Mouse (Mus musculus): ENCODE measurements around the gene Pdlim5. TPM values are rescaled to one million over a fixed set of nuclear protein-coding genes. Genes with fewer than 3 reads are reported as not detected.

Pdlim5 gene
- polyA plus RNA-seq, 1 experiment from 2014 or later = 9.4 TPM

DNA sequence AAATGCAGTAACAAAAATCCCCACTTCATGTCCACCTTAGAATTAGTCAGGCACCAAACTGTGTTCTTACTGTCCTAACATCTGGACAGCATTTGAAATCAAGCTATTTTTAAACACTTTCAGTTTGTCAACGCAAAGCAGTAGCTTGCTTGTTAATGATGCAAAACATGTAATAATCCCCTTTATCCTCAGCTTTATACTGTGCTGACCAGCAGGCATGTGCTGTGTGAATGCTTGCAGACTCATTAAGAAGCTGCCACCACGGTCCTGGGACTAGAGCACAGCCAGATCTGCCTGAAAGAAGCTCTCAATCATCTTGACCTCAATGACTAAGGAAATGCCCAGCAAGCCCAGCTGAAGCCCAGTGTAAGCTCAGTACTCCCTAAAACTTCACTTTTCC is 85.0 kb downstream of the Pdlim5 start:
- Histone ChIP-seq H3K27me3 (ENCODE audit: insufficient read depth, low read length) (no peaks in the 10 kb centered on the region), H3K4me1 (ENCODE audit: insufficient read depth) (no peaks in the 10 kb centered on the region), H3K4me3 (ENCODE audit: low read depth, low read length) (no peak overlapping the region), H3K9ac (replicated peaks) (no peak overlapping the region), H3K27ac (ENCODE audit: low read depth) (no peak overlapping the region), H3K36me3 (replicated peaks; ENCODE audit: insufficient read depth, low read length) (0 out of 2 replicates have a peak, but pooled peaks cover 3% of the 10 kb centered on the region), H3K9me3 (ENCODE audit: low read length) (no peaks in the 10 kb centered on the region), H3K4me2 (ENCODE audit: low read depth, low read length) (no peak overlapping the region)
- ATAC-seq (no peak), DNase-seq (no peak)
- WGBS (ENCODE audit: insufficient replicate concordance) = 50% methylated on average over 2 of the region's 2 CpGs
- TF ChIP-seq CTCF (IDR thresholded peaks at IDR 0.05; ENCODE audit: low read depth) (no peak), EP300 (IDR thresholded peaks at IDR 0.05; ENCODE audit: low read depth) (no peak)

DNA sequence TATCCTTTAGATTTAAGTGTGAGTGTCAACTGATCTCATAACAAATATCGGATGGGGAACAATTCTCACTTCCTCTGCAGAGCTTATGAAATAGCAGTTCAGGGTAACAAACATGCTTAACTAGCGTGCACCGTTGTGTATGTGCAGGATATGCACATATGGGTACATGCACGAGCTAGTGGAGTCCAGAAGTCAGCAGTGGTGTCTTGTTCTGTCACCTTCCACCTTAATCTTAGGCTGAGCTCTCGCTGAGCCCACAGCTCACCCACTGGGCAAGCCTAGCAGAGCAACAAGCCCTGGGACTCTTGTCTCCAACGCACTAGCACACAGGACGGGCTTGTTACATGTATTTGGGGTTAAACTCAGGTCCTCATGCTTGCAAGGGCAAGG is 100.2 kb downstream of the Pdlim5 start:
- DNase-seq (no peak), ATAC-seq (no peak)
- Histone ChIP-seq H3K4me2 (ENCODE audit: low read depth, low read length) (no peak overlapping the region), H3K4me1 (ENCODE audit: insufficient read depth) (no peaks in the 10 kb centered on the region), H3K4me3 (ENCODE audit: low read depth, low read length) (no peak overlapping the region), H3K27ac (ENCODE audit: low read depth) (no peak overlapping the region), H3K9me3 (ENCODE audit: low read length) (no peaks in the 10 kb centered on the region), H3K36me3 (replicated peaks; ENCODE audit: insufficient read depth, low read length) (peaks cover 2% of the 10 kb centered on the region; the same call in 1 of the 2 replicates), H3K9ac (replicated peaks) (no peak overlapping the region), H3K27me3 (ENCODE audit: insufficient read depth, low read length) (no peaks in the 10 kb centered on the region)
- no peak for TF ChIP-seq CTCF (IDR thresholded peaks at IDR 0.05; ENCODE audit: low read depth)
- no peak for TF ChIP-seq EP300 (IDR thresholded peaks at IDR 0.05; ENCODE audit: low read depth)
- 77% methylated on average over 7 of the region's 7 CpGs for WGBS (ENCODE audit: insufficient replicate concordance)

DNA sequence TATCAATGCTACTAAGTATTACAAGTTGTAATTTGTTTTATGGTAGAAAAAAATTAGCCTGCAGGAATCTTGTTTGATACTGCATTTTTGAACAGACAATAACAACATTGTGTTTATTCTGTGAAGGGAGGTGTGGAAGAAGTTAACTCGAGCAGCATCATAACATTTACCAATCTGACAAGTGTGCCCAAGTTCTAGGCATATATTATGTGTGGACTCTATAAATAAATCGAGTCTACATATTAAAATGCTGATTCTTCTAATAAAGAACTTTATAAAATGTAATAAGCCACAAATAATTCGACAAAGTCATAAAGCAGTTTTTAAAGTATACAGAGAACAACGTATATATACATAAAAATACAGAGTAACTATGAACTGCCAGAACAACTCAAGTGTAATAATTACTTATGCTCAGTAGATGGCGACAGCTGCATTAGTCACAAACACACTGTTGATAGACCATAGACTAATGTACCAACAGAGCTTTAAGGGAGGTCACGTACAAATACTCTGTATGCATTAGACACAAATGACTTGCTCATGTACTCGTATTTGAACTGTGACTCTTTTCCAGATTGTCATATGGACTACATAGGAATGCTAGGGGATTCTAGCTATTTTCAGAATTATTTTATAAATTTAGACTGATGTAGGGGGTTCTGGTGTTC is 100.7 kb downstream of the Pdlim5 start:
- peak; percentile 76 for ATAC-seq
- TF ChIP-seq EP300 (IDR thresholded peaks at IDR 0.05; ENCODE audit: low read depth) (no peak), CTCF (IDR thresholded peaks at IDR 0.05; ENCODE audit: low read depth) (peak; percentile 83)
- H3K9me3 ChIP-seq (ENCODE audit: low read length) = no peaks in the 10 kb centered on the region
- H3K36me3 ChIP-seq (replicated peaks; ENCODE audit: insufficient read depth, low read length) = peaks cover 2% of the 10 kb centered on the region; the same call in 1 of the 2 replicates
- H3K4me1 ChIP-seq (ENCODE audit: insufficient read depth) = no peaks in the 10 kb centered on the region
- no peak for DNase-seq
- no peak overlapping the region for H3K4me3 ChIP-seq (ENCODE audit: low read depth, low read length)
- H3K4me2 ChIP-seq (ENCODE audit: low read depth, low read length) = no peak overlapping the region
- H3K27me3 ChIP-seq (ENCODE audit: insufficient read depth, low read length) = no peaks in the 10 kb centered on the region
- H3K9ac ChIP-seq (replicated peaks) = no peak overlapping the region
- no peak overlapping the region for H3K27ac ChIP-seq (ENCODE audit: low read depth)
- WGBS (ENCODE audit: insufficient replicate concordance) = 25% methylated on average over 7 of the region's 7 CpGs

- no peak overlapping the region for H3K9ac ChIP-seq (replicated peaks)
- H3K27me3 ChIP-seq (ENCODE audit: insufficient read depth, low read length) = no peaks in the 10 kb centered on the region
- DNase-seq (no peak), ATAC-seq (no peak)
- H3K27ac ChIP-seq (ENCODE audit: low read depth) = no peak overlapping the region
- no peaks in the 10 kb centered on the region for H3K9me3 ChIP-seq (ENCODE audit: low read length)
- WGBS (ENCODE audit: insufficient replicate concordance) = 60% methylated on average over 7 of the region's 7 CpGs
- no peak overlapping the region for H3K4me2 ChIP-seq (ENCODE audit: low read depth, low read length)
- no peak overlapping the region for H3K4me3 ChIP-seq (ENCODE audit: low read depth, low read length)
- H3K36me3 ChIP-seq (replicated peaks; ENCODE audit: insufficient read depth, low read length) = peaks cover 2% of the 10 kb centered on the region; the same call in 1 of the 2 replicates
- TF ChIP-seq EP300 (IDR thresholded peaks at IDR 0.05; ENCODE audit: low read depth) = no peak
- no peak for TF ChIP-seq CTCF (IDR thresholded peaks at IDR 0.05; ENCODE audit: low read depth)
- no peaks in the 10 kb centered on the region for H3K4me1 ChIP-seq (ENCODE audit: insufficient read depth)
Observed at GRCm38 (mm10) chr3:142293561-142293960, 101.9 kb downstream of the Pdlim5 start.

GRCm38 (mm10) chr3:142282706-142283105 is 112.8 kb downstream of the Pdlim5 start:
- WGBS (ENCODE audit: insufficient replicate concordance) = 33% methylated on average over 9 of the region's 9 CpGs
- Histone ChIP-seq H3K27ac (ENCODE audit: low read depth) (no peak overlapping the region), H3K9me3 (ENCODE audit: low read length) (no peaks in the 10 kb centered on the region), H3K9ac (replicated peaks) (no peak overlapping the region), H3K4me3 (ENCODE audit: low read depth, low read length) (no peak overlapping the region), H3K27me3 (ENCODE audit: insufficient read depth, low read length) (no peaks in the 10 kb centered on the region), H3K4me1 (ENCODE audit: insufficient read depth) (peaks cover 7% of the 10 kb centered on the region), H3K4me2 (ENCODE audit: low read depth, low read length) (peak overlapping the region; percentile 45), H3K36me3 (replicated peaks; ENCODE audit: insufficient read depth, low read length) (peaks cover 6% of the 10 kb centered on the region)
- DNase-seq (peak; percentile 30), ATAC-seq (peak; percentile 62; the same call in 1 of the 2 replicates)
- TF ChIP-seq EP300 (IDR thresholded peaks at IDR 0.05; ENCODE audit: low read depth) = no peak
- TF ChIP-seq CTCF (IDR thresholded peaks at IDR 0.05; ENCODE audit: low read depth) = peak; percentile 68

GRCm38 (mm10) chr3:142281656-142282055 is 113.8 kb downstream of the Pdlim5 start:
- Histone ChIP-seq H3K4me3 (ENCODE audit: low read depth, low read length) (no peak overlapping the region), H3K4me2 (ENCODE audit: low read depth, low read length) (no peak overlapping the region), H3K27me3 (ENCODE audit: insufficient read depth, low read length) (no peaks in the 10 kb centered on the region), H3K4me1 (ENCODE audit: insufficient read depth) (peaks cover 7% of the 10 kb centered on the region), H3K36me3 (replicated peaks; ENCODE audit: insufficient read depth, low read length) (peaks cover 12% of the 10 kb centered on the region), H3K9me3 (ENCODE audit: low read length) (no peaks in the 10 kb centered on the region), H3K27ac (ENCODE audit: low read depth) (no peak overlapping the region), H3K9ac (replicated peaks) (no peak overlapping the region)
- 86% methylated on average over 7 of the region's 7 CpGs for WGBS (ENCODE audit: insufficient replicate concordance)
- no peak for ATAC-seq
- no peak for DNase-seq
- TF ChIP-seq CTCF (IDR thresholded peaks at IDR 0.05; ENCODE audit: low read depth) (no peak), EP300 (IDR thresholded peaks at IDR 0.05; ENCODE audit: low read depth) (no peak)

Measured in liver, postnatal 0 days (tissue).